Mouse (Mus musculus): ENCODE measurements around the gene Zwilch. TPM values are rescaled to one million over a fixed set of nuclear protein-coding genes. Genes with fewer than 3 reads are reported as not detected.

Gene Zwilch
- polyA plus RNA-seq, 1 experiment from 2014 or later = 24.0 TPM

Other genes with a start within 250 kb of the Zwilch start
- 6.8 and 7.7 TPM in 2 replicates for gene Smad6, start 151.0 kb downstream of the Zwilch start, polyA plus RNA-seq (2014; fragmentation: Nextera tagmentation; extraction: Ambion mirVana)
- not detected in 2 replicates for gene Lctl, start 56.0 kb downstream of the Zwilch start, polyA plus RNA-seq (2014; fragmentation: Nextera tagmentation; extraction: Ambion mirVana)
- gene Rpl4, start 271 bp upstream of the Zwilch start, polyA plus RNA-seq (2014; fragmentation: Nextera tagmentation; extraction: Ambion mirVana) = 1,092 and 1,168 TPM in 2 replicates
- 28.4 and 31.7 TPM in 2 replicates for gene Snapc5, start 6.2 kb upstream of the Zwilch start, polyA plus RNA-seq (2014; fragmentation: Nextera tagmentation; extraction: Ambion mirVana)
- 1.7 and 2.4 TPM in 2 replicates for gene Uchl4, start 62.1 kb upstream of the Zwilch start, polyA plus RNA-seq (2014; fragmentation: Nextera tagmentation; extraction: Ambion mirVana)
- 81.0 and 84.5 TPM in 2 replicates for gene Map2k1, start 80.5 kb upstream of the Zwilch start, polyA plus RNA-seq (2014; fragmentation: Nextera tagmentation; extraction: Ambion mirVana)
- 218 and 240 TPM in 2 replicates for gene Tipin, start 108.5 kb upstream of the Zwilch start, polyA plus RNA-seq (2014; fragmentation: Nextera tagmentation; extraction: Ambion mirVana)
- gene Dis3l, start 168.2 kb upstream of the Zwilch start, polyA plus RNA-seq (2014; fragmentation: Nextera tagmentation; extraction: Ambion mirVana) = 25.4 and 25.6 TPM in 2 replicates
- gene Megf11, start 212.5 kb upstream of the Zwilch start, polyA plus RNA-seq (2014; fragmentation: Nextera tagmentation; extraction: Ambion mirVana) = 4.7 and 5.7 TPM in 2 replicates